Mouse (Mus musculus) ovary, adult 2 months (tissue): ENCODE results near the gene Usp31. TPM values are rescaled to one million over a fixed set of nuclear protein-coding genes. Genes with fewer than 3 reads are reported as not detected.

Experiments used
- polyA plus RNA-seq: library from polyadenylated mRNA; depleted of rRNA; stranded (reverse); fragments of >200 nt; gene quantifications from 2 replicates; pipeline ENCODE4 v1.2.3, GENCODE M21; 2012; rRNA removed

Gene Usp31
- polyA plus RNA-seq = 6.6 and 9.7 TPM in 2 replicates

GRCm38 (mm10) chr7:121707073-121707667 is at the start of gene Usp31:
TSS of gene Usp31 (minus strand) at chr7:121707253.

GRCm38 (mm10) chr7:121734171-121734831 is 27.2 kb upstream of the Usp31 start, which contains the start of gene Scnn1g:
TSS of gene Scnn1g (plus strand) at chr7:121734479.

Other genes starting within 250 kb of the Usp31 start
- gene Scnn1g, start 27.2 kb upstream of the Usp31 start, polyA plus RNA-seq = 0.10 TPM in 1 of 2 replicates, not detected in the other
- gene Scnn1b, start 157.8 kb upstream of the Usp31 start, polyA plus RNA-seq = 2.5 and 6.5 TPM in 2 replicates